Mouse (Mus musculus) heart, adult 2 months (tissue): ENCODE data around the gene Rbm6.

Experiments used
- CTCF ChIP-seq: fragments of 200-600 bp; IDR thresholded peaks from 2 replicates; pipeline ENCODE4 v1.8.1; 2022; ENCODE audit warnings: antibody characterized with exemption, mild to moderate bottlenecking, moderate library complexity
- EP300 ChIP-seq: fragments of 200-500 bp; IDR thresholded peaks from 2 replicates; pipeline ENCODE4 v1.6.1; 2011; ENCODE audit warnings: low read depth, low read length, control low read depth; ENCODE audit not compliant: insufficient read depth
- POLR2A ChIP-seq: fragments of 200-500 bp; IDR thresholded peaks from 2 replicates; pipeline ENCODE4 v1.6.1; 2011; ENCODE audit warnings: mild to moderate bottlenecking, low read depth, low read length, control low read depth; ENCODE audit not compliant: insufficient read depth

DNA sequence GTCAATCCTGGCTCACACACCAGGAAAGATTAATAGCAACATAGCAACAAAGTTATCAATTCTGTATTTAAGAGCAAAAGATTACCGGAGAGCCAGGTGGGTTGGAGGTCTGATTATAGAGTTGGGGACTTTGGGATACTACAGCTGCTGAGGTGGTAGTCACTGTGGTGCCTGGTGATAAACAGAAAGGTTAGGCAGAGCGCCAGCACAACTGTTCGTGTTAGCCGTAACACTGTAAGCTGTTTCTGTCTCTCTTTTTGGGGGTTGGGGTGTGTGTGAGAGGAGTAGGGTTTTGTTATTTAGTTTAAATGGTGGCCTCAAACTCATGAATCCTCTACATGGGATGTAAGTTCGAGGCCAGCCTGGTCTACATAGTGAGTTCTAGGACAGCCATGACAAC is 122.7 kb downstream of the Rbm6 start:
- TF ChIP-seq EP300 (no peak), CTCF (no peak), POLR2A (no peak)
